Mouse (Mus musculus) forebrain, embryonic 12.5 days (tissue): ENCODE measurements around the gene Tbl2. TPM values are rescaled to one million over a fixed set of nuclear protein-coding genes. Genes with fewer than 3 reads are reported as not detected.
A peak's percentile ranks its signal among the peaks of the same experiment; 100 is the strongest.

ENCODE experiments used
- ATAC-seq: fragments of 200-750 bp; cut with Nextera tagmentation; 2 replicates; pipeline ENCODE4 v1.8.0; 2017; ENCODE audit warnings: moderate TSS enrichment; ENCODE audit not compliant: low FRiP score
- H3K27ac ChIP-seq: fragments of 300-500 bp; sonication (generic); 2 replicates; pipeline ENCODE4 v1.5.1; 2016; ENCODE audit warnings: mild to moderate bottlenecking
- H3K27me3 ChIP-seq: fragments of 300-500 bp; sonication (generic); 2 replicates; pipeline ENCODE4 v1.6.1; 2016; ENCODE audit warnings: mild to moderate bottlenecking
- H3K36me3 ChIP-seq: fragments of 300-500 bp; sonication (generic); replicated peaks from 2 replicates; pipeline ENCODE4 v1.6.1; 2016; ENCODE audit warnings: mild to moderate bottlenecking
- H3K4me1 ChIP-seq: fragments of 300-500 bp; sonication (generic); 2 replicates; pipeline ENCODE4 v1.6.1; 2016
- H3K4me2 ChIP-seq: fragments of 300-500 bp; sonication (generic); 2 replicates; pipeline ENCODE4 v1.6.1; 2016; ENCODE audit warnings: mild to moderate bottlenecking, moderate library complexity
- H3K4me3 ChIP-seq: fragments of 300-500 bp; sonication (generic); replicated peaks from 2 replicates; pipeline ENCODE4 v1.5.1; 2016; ENCODE audit warnings: mild to moderate bottlenecking
- H3K9ac ChIP-seq: fragments of 300-500 bp; sonication (generic); 2 replicates; pipeline ENCODE4 v1.6.1; 2016; ENCODE audit warnings: mild to moderate bottlenecking
- H3K9me3 ChIP-seq: fragments of 300-500 bp; sonication (generic); 2 replicates; pipeline ENCODE4 v1.6.1; 2016
- WGBS: fragments of 180-500 bp; shearing (Covaris S2); methylation state at CpG from one replicate; pipeline ENCODE4 v1.1.7; 2016; 5-methylcytosine and 5-hydroxymethylcytosine counted together
- microRNA-seq: library from miRNA; unstranded; fragments of <30 nt; microRNA quantifications from one replicate; pipeline ENCODE4, GENCODE M21; 2017
- polyA plus RNA-seq: library from polyadenylated mRNA; unstranded; fragments of >200 nt; fragmentation: Nextera tagmentation; extraction: Ambion mirVana; gene quantifications from 2 replicates; pipeline ENCODE4 v1.2.1, GENCODE M21; 2016

Tbl2 gene
- polyA plus RNA-seq, 1 experiment from 2014 or later, result 27.5 TPM

GRCm38 (mm10) chr5:135189281-135190022 is 40.0 kb downstream of the Tbl2 start:
- H3K4me2 ChIP-seq, result peak overlapping the region; percentile 77
- 83% methylated on average over 2 of the region's 2 CpGs for WGBS
- no peaks in the 10 kb centered on the region for H3K27me3 ChIP-seq
- peaks cover 37% of the 10 kb centered on the region for H3K4me1 ChIP-seq
- no peak for ATAC-seq
- H3K4me3 ChIP-seq, result peak overlapping the region; percentile 88
- H3K27ac ChIP-seq, result no peak overlapping the region
- H3K9ac ChIP-seq, result peak overlapping the region; percentile 96
- H3K36me3 ChIP-seq, result peaks cover 19% of the 10 kb centered on the region
- H3K9me3 ChIP-seq, result peaks cover 4% of the 10 kb centered on the region; the same call in 1 of the 2 replicates

GRCm38 (mm10) chr5:135191620-135192019 is 42.2 kb downstream of the Tbl2 start:
- no peak for ATAC-seq
- Histone ChIP-seq H3K4me2 (no peak overlapping the region), H3K4me1 (peaks cover 35% of the 10 kb centered on the region), H3K27ac (no peak overlapping the region), H3K4me3 (no peak overlapping the region), H3K9me3 (no peaks in the 10 kb centered on the region), H3K27me3 (no peaks in the 10 kb centered on the region), H3K9ac (no peak overlapping the region), H3K36me3 (peaks cover 36% of the 10 kb centered on the region)
- WGBS, result 31% methylated on average over 2 of the region's 2 CpGs

GRCm38 (mm10) chr5:135192431-135192830 is 43.0 kb downstream of the Tbl2 start:
- Histone ChIP-seq H3K27me3 (no peaks in the 10 kb centered on the region), H3K4me2 (no peak overlapping the region), H3K4me3 (no peak overlapping the region), H3K27ac (no peak overlapping the region), H3K9me3 (no peaks in the 10 kb centered on the region), H3K36me3 (peaks cover 42% of the 10 kb centered on the region), H3K9ac (no peak overlapping the region), H3K4me1 (peaks cover 35% of the 10 kb centered on the region)
- 98% methylated on average over 1 of the region's 1 CpGs for WGBS
- ATAC-seq, result no peak

GRCm38 (mm10) chr5:135196367-135196766 is 46.9 kb downstream of the Tbl2 start:
- H3K27me3 ChIP-seq, result no peaks in the 10 kb centered on the region
- H3K9ac ChIP-seq, result no peak overlapping the region
- H3K36me3 ChIP-seq, result peaks cover 62% of the 10 kb centered on the region
- no peak overlapping the region for H3K4me3 ChIP-seq
- 85% methylated on average over 6 of the region's 6 CpGs for WGBS
- H3K4me2 ChIP-seq, result no peak overlapping the region
- peaks cover 15% of the 10 kb centered on the region for H3K4me1 ChIP-seq
- no peak for ATAC-seq
- H3K9me3 ChIP-seq, result no peaks in the 10 kb centered on the region
- no peak overlapping the region for H3K27ac ChIP-seq

GRCm38 (mm10) chr5:135202763-135203162 is 53.3 kb downstream of the Tbl2 start:
- 85% methylated on average over 3 of the region's 3 CpGs for WGBS
- Histone ChIP-seq H3K27me3 (no peaks in the 10 kb centered on the region), H3K36me3 (peaks cover 89% of the 10 kb centered on the region), H3K9ac (no peak overlapping the region), H3K27ac (no peak overlapping the region), H3K9me3 (no peaks in the 10 kb centered on the region), H3K4me2 (no peak overlapping the region), H3K4me3 (no peak overlapping the region), H3K4me1 (no peaks in the 10 kb centered on the region)
- ATAC-seq, result no peak

GRCm38 (mm10) chr5:135208197-135208596 is 58.7 kb downstream of the Tbl2 start:
- Histone ChIP-seq H3K27me3 (no peaks in the 10 kb centered on the region), H3K9me3 (no peaks in the 10 kb centered on the region), H3K9ac (no peak overlapping the region), H3K36me3 (peaks cover 94% of the 10 kb centered on the region), H3K4me3 (no peak overlapping the region), H3K4me1 (no peaks in the 10 kb centered on the region), H3K27ac (no peak overlapping the region), H3K4me2 (no peak overlapping the region)
- WGBS, result 97% methylated on average over 1 of the region's 1 CpGs
- ATAC-seq, result no peak

Small RNA genes lying within 50 kb of the gene (microRNA-seq; reads per million reads assigned to microRNA genes)
- not detected for gene Gm25315

Other genes starting within 250 kb of the Tbl2 start
- gene Tmem270, start 242.9 kb upstream of the Tbl2 start, polyA plus RNA-seq, result not detected in 2 replicates
- 1.1 and 2.0 TPM in 2 replicates for gene Cldn13, start 234.1 kb upstream of the Tbl2 start, polyA plus RNA-seq
- 7.7 and 8.8 TPM in 2 replicates for gene Mettl27, start 217.3 kb upstream of the Tbl2 start, polyA plus RNA-seq
- 2.0 and 2.8 TPM in 2 replicates for gene Cldn4, start 202.7 kb upstream of the Tbl2 start, polyA plus RNA-seq
- 6.3 and 7.6 TPM in 2 replicates for gene Cldn3, start 163.4 kb upstream of the Tbl2 start, polyA plus RNA-seq
- gene Abhd11, start 140.5 kb upstream of the Tbl2 start, polyA plus RNA-seq, result 42.3 and 43.1 TPM in 2 replicates
- gene Stx1a, start 126.2 kb upstream of the Tbl2 start, polyA plus RNA-seq, result 21.8 and 22.3 TPM in 2 replicates
- 27.9 TPM in 2 replicates for gene Dnajc30, start 85.5 kb upstream of the Tbl2 start, polyA plus RNA-seq
- 111 and 125 TPM in 2 replicates for gene Bud23, start 84.7 kb upstream of the Tbl2 start, polyA plus RNA-seq
- gene Vps37d, start 71.4 kb upstream of the Tbl2 start, polyA plus RNA-seq, result 21.9 and 23.2 TPM in 2 replicates
- gene Mlxipl, start 59.8 kb upstream of the Tbl2 start, polyA plus RNA-seq, result 2.7 and 3.1 TPM in 2 replicates
- 46.6 TPM in 2 replicates for gene Bcl7b, start 18.6 kb downstream of the Tbl2 start, polyA plus RNA-seq
- 75.0 and 75.4 TPM in 2 replicates for gene Baz1b, start 37.6 kb downstream of the Tbl2 start, polyA plus RNA-seq
- 23.1 and 27.7 TPM in 2 replicates for gene Fzd9, start 101.6 kb downstream of the Tbl2 start, polyA plus RNA-seq
- gene Fkbp6, start 200.4 kb downstream of the Tbl2 start, polyA plus RNA-seq, result 0.17 TPM in 1 of 2 replicates, not detected in the other
- not detected in 2 replicates for gene Trim50, start 203.6 kb downstream of the Tbl2 start, polyA plus RNA-seq
- 34.9 and 35.6 TPM in 2 replicates for gene Nsun5, start 220.3 kb downstream of the Tbl2 start, polyA plus RNA-seq
- 23.4 and 27.0 TPM in 2 replicates for gene Pom121, start 244.9 kb downstream of the Tbl2 start, polyA plus RNA-seq